Mouse (Mus musculus) A20 (cell line): ENCODE results near the gene Wdr73.

Source experiments
- DNase-seq: peaks from one replicate; pipeline ENCODE4 v3.0.0-alpha.2; 2011; ENCODE audit warnings: low read depth, low spot score

Wdr73 gene

DNA sequence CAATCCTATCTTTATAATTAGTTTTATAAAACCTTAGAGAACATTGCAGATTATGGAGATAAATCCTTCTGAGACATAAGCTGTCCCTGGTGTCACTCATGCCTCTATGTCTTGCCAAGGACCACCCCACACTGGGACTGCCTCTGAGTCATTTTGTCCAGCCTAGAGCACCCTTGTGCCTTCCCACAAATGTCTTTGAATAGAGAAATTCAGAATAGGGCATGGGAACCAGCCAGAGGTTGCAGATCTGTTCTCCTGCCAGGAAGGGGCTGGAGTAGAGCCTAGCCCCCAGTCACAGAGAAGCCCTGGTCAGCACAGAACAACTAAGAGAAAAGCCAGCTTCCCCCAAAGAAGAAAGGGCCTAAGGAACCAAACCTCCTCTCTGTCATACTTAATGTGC, 45.8 kb downstream of the Wdr73 start:
- DNase-seq: no peak

DNA sequence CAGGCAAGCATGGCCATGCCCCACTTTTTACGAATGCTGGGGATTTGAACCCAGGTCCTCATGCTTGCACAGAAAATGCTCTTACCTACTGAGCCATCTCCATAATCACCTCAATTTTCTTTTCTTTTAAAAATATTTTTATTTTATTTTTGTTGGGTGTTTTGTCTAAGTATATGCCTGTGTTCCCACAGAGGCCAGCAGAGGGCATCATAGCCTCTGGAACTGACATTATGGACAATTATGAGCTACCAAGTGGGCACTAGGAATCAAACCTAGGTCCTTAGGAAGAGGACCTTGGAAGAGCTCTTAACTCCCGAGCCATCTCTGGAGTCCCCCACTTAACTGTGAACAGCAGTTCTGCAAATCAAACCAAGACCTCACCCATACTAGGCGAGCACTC, 47.9 kb downstream of the Wdr73 start:
- no peak for DNase-seq

DNA sequence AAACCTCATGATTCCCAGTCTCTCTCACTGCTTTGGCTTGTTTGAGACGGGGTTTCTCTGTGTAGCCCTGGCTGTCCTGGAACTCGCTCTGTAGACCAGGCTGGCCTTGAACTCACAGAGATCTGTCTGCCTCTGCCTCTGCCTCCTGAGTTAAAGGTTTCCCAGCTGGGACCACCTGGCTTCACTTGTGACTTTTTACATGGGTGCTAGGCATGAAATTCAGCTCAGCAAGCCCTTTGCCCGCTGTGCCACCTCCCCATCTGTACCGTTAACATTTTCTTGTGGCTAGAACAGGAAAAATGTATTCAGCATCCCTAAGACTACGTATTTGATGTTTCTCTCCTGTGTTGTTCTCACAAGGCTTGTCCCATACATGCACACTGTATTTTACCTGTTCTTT, 50.5 kb downstream of the Wdr73 start:
- no peak for DNase-seq

DNA sequence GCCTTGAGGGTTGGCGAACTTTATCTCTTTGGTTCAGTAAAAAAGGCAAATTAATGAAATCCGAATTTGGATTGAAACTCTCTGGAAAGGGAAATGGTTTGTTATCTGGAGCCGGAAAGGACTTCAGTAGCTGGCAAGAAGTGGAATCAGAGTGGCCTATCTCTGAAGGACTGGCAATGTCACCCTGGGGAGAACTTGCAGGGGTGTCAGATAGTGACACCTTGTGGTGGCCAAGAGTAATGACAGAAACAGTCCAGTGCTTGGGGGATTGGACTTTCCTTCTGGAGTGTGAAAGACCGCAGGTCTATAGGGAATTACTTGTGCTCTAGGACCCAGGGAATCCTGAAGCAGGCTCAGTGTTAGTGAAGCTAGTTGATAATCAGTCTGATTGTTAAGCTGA, 51.4 kb downstream of the Wdr73 start:
- DNase-seq: peak; percentile 67

DNA sequence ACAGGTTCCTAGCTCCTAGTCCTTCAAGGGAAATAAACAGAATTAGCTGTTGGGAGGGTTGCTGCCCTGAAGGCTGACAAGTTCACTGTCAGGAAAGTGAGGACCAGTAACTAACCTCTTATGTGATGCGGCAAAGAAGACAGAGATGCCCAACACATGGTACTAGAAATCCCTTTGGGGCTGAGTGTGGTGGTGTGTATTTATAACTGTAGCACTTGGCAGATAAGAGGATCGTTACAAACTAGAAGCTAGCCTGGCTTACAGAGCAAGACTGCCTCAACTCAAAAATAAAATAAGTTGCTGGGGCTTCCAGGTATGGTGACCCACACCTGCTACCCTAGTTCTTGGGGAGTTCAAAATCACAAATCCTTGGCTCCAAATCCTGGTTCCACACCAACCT, 51.8 kb downstream of the Wdr73 start:
- no peak for DNase-seq

DNA sequence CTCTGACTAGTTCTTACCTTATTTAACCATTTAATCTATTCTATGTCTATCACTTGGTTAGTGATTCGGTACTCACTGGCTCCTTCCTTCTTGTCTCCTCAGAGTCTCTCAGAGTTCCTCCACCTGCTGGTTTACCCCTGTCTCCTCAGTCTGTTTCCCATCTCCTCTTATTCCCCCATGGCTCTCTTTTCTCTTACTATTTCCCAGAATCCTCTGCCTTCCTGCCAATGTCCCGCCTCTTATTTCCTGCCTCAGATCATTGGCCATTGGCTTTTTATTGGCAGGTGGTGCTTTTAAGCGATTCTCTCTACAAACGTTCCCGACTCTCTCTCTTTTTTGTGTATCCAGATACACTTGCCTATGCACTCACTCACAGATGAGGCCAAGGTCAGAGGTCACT, 54.4 kb downstream of the Wdr73 start:
- no peak for DNase-seq

DNA sequence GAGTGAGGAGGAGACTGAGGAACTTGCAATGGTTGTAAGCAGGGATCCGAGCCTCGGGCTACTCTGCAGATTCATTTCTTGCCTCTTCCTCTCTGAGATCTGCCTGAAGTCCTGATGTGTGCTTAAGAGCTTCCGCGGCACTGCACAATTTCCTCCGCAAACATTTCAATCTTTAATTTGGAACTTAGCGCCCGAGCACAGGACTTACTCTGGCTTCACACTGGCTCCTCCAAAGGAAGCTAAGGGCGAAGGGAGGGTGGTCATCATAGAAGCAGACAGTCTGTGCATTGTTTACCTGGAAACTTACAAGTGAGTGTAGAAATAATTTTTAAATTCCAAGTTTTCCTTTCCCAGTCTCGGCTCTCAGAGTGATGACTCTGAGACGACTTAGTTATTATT, 54.8 kb downstream of the Wdr73 start:
- DNase-seq: no peak

DNA sequence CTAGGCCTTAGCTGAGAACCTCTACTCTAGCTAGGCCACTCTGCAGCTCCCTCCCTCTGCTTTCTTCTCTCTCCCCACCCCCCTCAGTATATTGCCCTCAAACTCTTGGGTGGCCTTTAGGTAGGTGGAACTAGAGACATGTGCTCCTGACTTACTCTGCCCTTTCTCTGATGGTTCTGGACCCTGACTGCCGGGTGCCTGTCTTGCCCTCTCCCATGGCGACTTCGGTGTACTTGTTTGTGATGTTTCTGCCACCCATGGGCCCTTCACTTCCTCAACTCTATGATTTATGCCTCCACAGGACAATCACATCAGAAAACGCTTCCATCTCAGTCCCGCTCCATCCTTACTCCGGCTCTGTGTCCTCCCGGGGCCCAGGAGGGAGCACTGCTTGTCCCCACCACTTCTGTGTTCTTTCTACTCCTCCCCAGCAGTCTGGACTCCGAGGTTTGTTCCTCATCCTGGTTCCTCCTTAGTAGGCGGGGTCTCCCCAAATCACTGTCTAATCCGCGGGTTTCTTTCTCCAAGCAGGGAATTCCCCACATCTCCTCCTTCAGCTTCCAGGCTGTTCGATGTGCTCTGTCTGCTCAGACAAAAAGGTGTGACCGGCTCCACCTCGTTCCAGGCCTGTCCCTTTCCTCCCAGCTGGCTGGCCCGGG, 55.3 kb downstream of the Wdr73 start:
- DNase-seq: no peak

DNA sequence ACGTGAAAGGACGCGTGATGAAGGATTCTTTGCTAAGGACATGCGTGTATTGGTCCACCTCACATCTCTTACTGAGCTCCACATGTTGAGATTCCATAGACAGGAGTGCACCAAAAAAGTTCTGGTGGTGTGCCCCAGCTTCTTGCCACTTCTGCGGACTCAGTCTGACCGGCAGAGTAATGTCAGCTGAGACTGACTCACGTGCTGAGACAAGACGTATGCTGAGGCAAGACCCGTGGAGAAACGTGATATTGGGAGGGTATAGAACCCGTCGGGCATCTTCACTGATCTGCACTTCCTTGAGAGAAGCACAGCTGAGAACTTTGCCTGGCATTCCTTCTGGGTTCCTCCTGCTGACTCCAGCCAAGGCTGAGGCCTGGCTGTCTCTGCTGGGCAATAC, 56.4 kb downstream of the Wdr73 start:
- no peak for DNase-seq

DNA sequence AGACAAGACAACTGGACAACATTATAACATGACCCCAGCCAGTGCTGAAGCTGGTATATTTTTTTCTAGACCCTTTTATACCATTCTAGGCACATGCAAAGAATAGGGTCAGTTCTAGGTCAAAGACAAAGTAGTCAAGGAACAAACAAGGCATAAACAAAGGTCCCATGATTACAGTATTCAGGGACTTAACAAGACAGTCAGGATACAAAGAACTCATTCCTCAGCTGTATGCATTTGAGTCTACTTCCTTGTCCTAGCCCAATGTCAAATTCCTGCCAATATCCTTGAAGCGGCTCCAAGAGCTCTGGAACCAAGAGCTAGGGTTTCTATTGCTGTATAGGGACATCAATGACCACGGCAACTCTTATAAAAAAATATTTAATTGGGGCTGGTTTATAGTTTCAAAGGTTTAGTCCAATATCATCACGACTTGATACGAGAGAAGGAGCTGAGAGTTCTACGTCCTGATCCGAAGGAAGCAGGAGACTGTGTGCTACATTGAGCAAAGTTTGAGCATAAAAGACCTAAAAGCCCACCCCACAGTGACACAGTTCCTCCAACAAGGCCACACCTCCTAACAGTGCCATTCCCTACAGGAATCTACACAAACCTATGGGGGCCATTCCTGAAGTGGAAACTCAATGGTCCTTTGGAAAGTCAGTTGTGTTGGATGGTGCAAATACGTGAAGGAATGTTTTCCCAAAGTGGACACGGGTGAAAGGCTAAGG, 57.0 kb downstream of the Wdr73 start:
- no peak for DNase-seq

DNA sequence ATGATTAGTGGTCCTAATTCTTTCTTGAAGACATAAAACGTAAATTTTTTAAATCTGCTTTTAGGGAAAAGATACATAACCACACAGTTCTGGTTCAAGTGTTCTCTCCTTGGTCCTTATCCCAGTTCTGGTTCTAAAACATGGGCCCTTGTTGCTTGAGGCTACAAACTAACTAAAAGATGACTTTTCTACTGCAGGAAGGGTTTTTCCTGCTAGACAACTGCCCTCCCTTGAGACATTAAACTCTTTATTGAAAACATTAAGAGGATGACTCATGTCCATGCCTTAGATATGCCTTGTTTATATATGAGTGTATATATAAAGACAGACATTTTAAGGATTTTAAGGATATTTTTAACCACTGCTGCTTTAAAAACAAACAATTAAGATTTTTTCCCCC, 57.9 kb downstream of the Wdr73 start:
- no peak for DNase-seq

DNA sequence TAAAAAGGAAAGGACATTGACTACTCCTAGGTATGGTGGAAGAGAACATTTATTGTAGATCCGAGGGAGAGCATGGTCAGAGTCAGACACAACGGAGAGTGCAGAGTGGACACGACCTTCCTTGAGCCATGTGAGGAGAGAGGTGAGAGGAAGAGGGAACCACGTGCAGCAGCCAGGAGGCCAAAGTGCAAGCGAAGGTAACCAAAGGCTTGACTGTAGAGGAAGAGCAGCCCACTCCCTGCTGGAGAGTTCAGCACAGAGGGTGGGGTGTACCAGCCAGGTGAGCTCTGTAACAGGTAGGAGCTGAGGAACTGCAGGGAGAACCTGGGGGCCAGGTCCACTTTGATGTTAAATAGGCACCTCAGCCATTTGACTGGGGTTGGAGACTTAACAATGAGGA, 58.9 kb downstream of the Wdr73 start:
- DNase-seq: no peak

DNA sequence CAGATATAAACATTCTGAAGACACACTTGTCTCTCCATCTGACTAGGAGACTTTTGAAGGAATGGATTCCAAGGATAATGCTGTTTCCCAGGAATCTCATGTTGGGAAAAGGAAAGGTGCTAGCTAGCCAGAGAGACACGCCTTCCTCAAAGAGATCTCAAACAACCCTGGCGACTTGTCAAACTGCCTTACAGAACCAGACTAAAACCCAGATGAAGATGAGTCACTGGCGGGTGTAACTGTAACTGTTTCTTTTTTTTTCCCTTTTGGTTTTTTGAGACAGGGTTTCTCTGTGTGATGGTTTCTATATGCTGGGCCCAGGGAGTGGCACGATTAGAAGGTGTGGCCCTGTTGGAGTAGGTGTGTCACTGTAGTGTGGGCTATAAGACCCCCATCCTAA, 60.1 kb downstream of the Wdr73 start:
- DNase-seq: no peak
